In genomic region chrX:37167085-37167484, GRCm38 (mm10) we compare ENCODE assay signal across 10 mouse cellular contexts. TPM values are rescaled to one million over a fixed set of nuclear protein-coding genes. Genes with fewer than 3 reads are reported as not detected.
A peak's percentile ranks its signal among the peaks of the same experiment; 100 is the strongest.
DNase-seq lines count a peak whose midpoint lies in the region; ATAC-seq and TF ChIP-seq lines count a peak whose summit lies in the region.
"Had no signal": no experiment of that assay in that cellular context is flagged by ENCODE, and none has a peak within 500 bp of the region (broad histone marks: within the 10 kb centered on the region; RNA-seq: fewer than 3 reads in every experiment).

No protein-coding gene starts in this region.

- peak; percentile 74 for TF ChIP-seq CTCF in kidney, postnatal 0 days (IDR thresholded peaks at IDR 0.05; ENCODE audit: low read depth)

- H3K27ac ChIP-seq in kidney, postnatal 0 days: no peak overlapping the region

- peak; percentile 27 for DNase-seq in gastrocnemius, adult 18-20 months (ENCODE audit: low spot score)
- no peak for DNase-seq in gastrocnemius, postnatal 36 days
- DNase-seq in right cerebral cortex, adult 2 months (ENCODE audit: low spot score in 2 of 2): peak; percentile 13 to 19
- DNase-seq in right cerebral cortex, adult 18-20 months: no peak
- peak; percentile 69 for DNase-seq in kidney, postnatal 0 days (ENCODE audit: low spot score)
- DNase-seq in natural killer cell, adult 2 months (ENCODE audit: low spot score in 2 of 2): peak; percentile 26 to 39
- no peak for DNase-seq in ovary, postnatal 36 days (ENCODE audit: low spot score)

- 40% methylated on average over 3 of the region's 3 CpGs for WGBS in kidney, postnatal 0 days

- intact Hi-C loops in gastrocnemius, postnatal 36 days (cut with DNase I): no loop called here

- no peaks in the 10 kb centered on the region for H3K4me1 ChIP-seq in kidney, postnatal 0 days (replicated peaks; ENCODE audit: insufficient read depth, low read length)

- no peak overlapping the region for H3K4me2 ChIP-seq in kidney, postnatal 0 days (ENCODE audit: low read length)

- H3K27me3 ChIP-seq in kidney, postnatal 0 days (ENCODE audit: insufficient read depth, low read length): no peaks in the 10 kb centered on the region

- no peak overlapping the region for H3K9ac ChIP-seq in kidney, postnatal 0 days (ENCODE audit: low read depth, low read length)

- H3K4me3 ChIP-seq in kidney, postnatal 0 days (replicated peaks; ENCODE audit: low read depth, low read length): no peak overlapping the region

- no peaks in the 10 kb centered on the region for H3K9me3 ChIP-seq in kidney, postnatal 0 days (replicated peaks; ENCODE audit: low read length)

- no peaks in the 10 kb centered on the region for H3K36me3 ChIP-seq in kidney, postnatal 0 days (ENCODE audit: insufficient read depth, low read length)

- ATAC-seq in common myeloid progenitor, adult 5-6 weeks (replicated peaks; ENCODE audit: low read depth, poor library complexity, severe bottlenecking): peak; percentile 90
- ATAC-seq in kidney, postnatal 0 days (replicated peaks; ENCODE audit: low FRiP score, low read depth): no peak

RNA-seq across cellular contexts. Expression of gene Akap14, which starts 1.6 kb away (rescaled TPM):
- total RNA-seq in gastrocnemius, adult 18-20 months (2021): not detected
- total RNA-seq in gastrocnemius, postnatal 36 days (2021): not detected
- total RNA-seq in common myeloid progenitor, adult 5-6 weeks (2017): not detected in 2 replicates
- not detected in 2 replicates for polyA plus RNA-seq in kidney, postnatal 0 days (2015; fragmentation: Nextera tagmentation; extraction: Ambion mirVana)
- total RNA-seq: layer of hippocampus, postnatal 25 days had no signal
- polyA plus RNA-seq: small intestine, adult 2 months had no signal

RNA-seq across cellular contexts. Expression of gene Ndufa1, which starts 23.9 kb away (rescaled TPM):
- total RNA-seq in gastrocnemius, adult 18-20 months (2021): 100 to 1,000 TPM; 378 to 379 TPM
- 100 to 1,000 TPM; 353 to 410 TPM for total RNA-seq in gastrocnemius, postnatal 36 days (2021)
- 64.9 and 72.3 TPM in 2 replicates for total RNA-seq in common myeloid progenitor, adult 5-6 weeks (2017)
- polyA plus RNA-seq in kidney, postnatal 0 days (2015; fragmentation: Nextera tagmentation; extraction: Ambion mirVana): 715 and 799 TPM in 2 replicates

RNA-seq across cellular contexts. Expression of gene Rnf113a1, which starts 24.0 kb away (rescaled TPM):
- 1 to 10 TPM; 2.2 to 2.4 TPM for total RNA-seq in gastrocnemius, adult 18-20 months (2021)
- total RNA-seq in gastrocnemius, postnatal 36 days (2021): 1 to 10 TPM; 1.9 to 3.4 TPM
- total RNA-seq in common myeloid progenitor, adult 5-6 weeks (2017): 3.2 and 7.1 TPM in 2 replicates
- 8.9 and 9.6 TPM in 2 replicates for polyA plus RNA-seq in kidney, postnatal 0 days (2015; fragmentation: Nextera tagmentation; extraction: Ambion mirVana)

RNA-seq across cellular contexts. Expression of gene Nkap, which starts 40.5 kb away (rescaled TPM):
- 1 to 10 TPM; 8.6 TPM for total RNA-seq in gastrocnemius, adult 18-20 months (2021)
- 1 to 10 TPM; 5.6 to 8.8 TPM for total RNA-seq in gastrocnemius, postnatal 36 days (2021)
- 47.3 and 57.4 TPM in 2 replicates for total RNA-seq in common myeloid progenitor, adult 5-6 weeks (2017)
- polyA plus RNA-seq in kidney, postnatal 0 days (2015; fragmentation: Nextera tagmentation; extraction: Ambion mirVana): 12.1 and 12.8 TPM in 2 replicates

RNA-seq across cellular contexts. Expression of gene Gm9, which starts 43.8 kb away (rescaled TPM):
- not detected for total RNA-seq in gastrocnemius, adult 18-20 months (2021)
- total RNA-seq in gastrocnemius, postnatal 36 days (2021): not detected
- total RNA-seq in common myeloid progenitor, adult 5-6 weeks (2017): not detected in 2 replicates
- polyA plus RNA-seq in kidney, postnatal 0 days (2015; fragmentation: Nextera tagmentation; extraction: Ambion mirVana): not detected in 2 replicates
- total RNA-seq: layer of hippocampus, postnatal 25 days had no signal
- polyA plus RNA-seq: small intestine, adult 2 months had no signal

Comparison
In these comparisons a context has a peak if more than half of its experiments do, and no peak if none do; other contexts are left out.
1. DNase-seq: peak in gastrocnemius, adult 18-20 months (single experiment), right cerebral cortex, adult 2 months (2 of 2), kidney, postnatal 0 days (single experiment) and natural killer cell, adult 2 months (2 of 2); none in gastrocnemius, postnatal 36 days (0 of 2), right cerebral cortex, adult 18-20 months (single experiment) and ovary, postnatal 36 days (single experiment).